Mouse (Mus musculus) brain, embryonic 18.5 days (tissue): Measurements from ENCODE around the gene Slc8a3.

ENCODE experiments used
- DNase-seq: peaks from one replicate; pipeline ENCODE4 v3.0.0-alpha.2; 2012; ENCODE audit warnings: low read depth, low spot score

Slc8a3 gene

GRCm38 (mm10) chr12:81186081-81186480 is 146.9 kb downstream of the Slc8a3 start:
- DNase-seq = no peak

GRCm38 (mm10) chr12:81184967-81185366 is 148.0 kb downstream of the Slc8a3 start:
- no peak for DNase-seq

GRCm38 (mm10) chr12:81182073-81182472 is 150.9 kb downstream of the Slc8a3 start:
- no peak for DNase-seq

GRCm38 (mm10) chr12:81175252-81175651 is 157.7 kb downstream of the Slc8a3 start:
- no peak for DNase-seq

GRCm38 (mm10) chr12:81173893-81174292 is 159.1 kb downstream of the Slc8a3 start:
- DNase-seq = no peak

- DNase-seq = no peak
These were observed 160.0 kb downstream of the Slc8a3 start for GRCm38 (mm10) chr12:81173011-81173410.

- DNase-seq = no peak
These were observed 162.9 kb downstream of the Slc8a3 start for GRCm38 (mm10) chr12:81170076-81170475.

GRCm38 (mm10) chr12:81168494-81168893 is 164.5 kb downstream of the Slc8a3 start:
- DNase-seq = no peak

- DNase-seq = no peak
These were observed 164.9 kb downstream of the Slc8a3 start for GRCm38 (mm10) chr12:81168031-81168430.

- no peak for DNase-seq
These were observed 165.8 kb downstream of the Slc8a3 start for GRCm38 (mm10) chr12:81167142-81167541.

- DNase-seq = no peak
These were observed 166.4 kb downstream of the Slc8a3 start for GRCm38 (mm10) chr12:81166615-81167014.

- no peak for DNase-seq
These were observed 166.9 kb downstream of the Slc8a3 start for GRCm38 (mm10) chr12:81166092-81166491.

- DNase-seq = no peak
These were observed 169.4 kb downstream of the Slc8a3 start for GRCm38 (mm10) chr12:81163566-81163965.

GRCm38 (mm10) chr12:81163131-81163530 is 169.8 kb downstream of the Slc8a3 start:
- DNase-seq = no peak

- no peak for DNase-seq
These were observed 171.7 kb downstream of the Slc8a3 start for GRCm38 (mm10) chr12:81161282-81161681.

- no peak for DNase-seq
These were observed 172.1 kb downstream of the Slc8a3 start for GRCm38 (mm10) chr12:81160831-81161230.

- no peak for DNase-seq
These were observed 172.6 kb downstream of the Slc8a3 start for GRCm38 (mm10) chr12:81160425-81160824.

- no peak for DNase-seq
These were observed 173.0 kb downstream of the Slc8a3 start for GRCm38 (mm10) chr12:81159947-81160346.

GRCm38 (mm10) chr12:81156841-81157240 is 176.1 kb downstream of the Slc8a3 start:
- DNase-seq = no peak

- DNase-seq = no peak
These were observed 177.3 kb downstream of the Slc8a3 start for GRCm38 (mm10) chr12:81155675-81156074.

GRCm38 (mm10) chr12:81152082-81152481 is 180.9 kb downstream of the Slc8a3 start:
- no peak for DNase-seq

- DNase-seq = no peak
These were observed 182.1 kb downstream of the Slc8a3 start for GRCm38 (mm10) chr12:81150917-81151316.

- DNase-seq = no peak
These were observed 185.0 kb downstream of the Slc8a3 start for GRCm38 (mm10) chr12:81147956-81148355.
